Mouse (Mus musculus): ENCODE results near the gene Yes1.
"Not testable (repeated sequence)": the region's sequence is repeated elsewhere in the genome, so short reads cannot be mapped to it uniquely, and the experiment has no call there.

Yes1 gene

GRCm38 (mm10) chr5:32711485-32711884, 100.5 kb downstream of the Yes1 start:
- no peak for DNase-seq

- DNase-seq = no peak
Measured at GRCm38 (mm10) chr5:32712221-32713041, 101.5 kb downstream of the Yes1 start.

- no peak for DNase-seq
Measured at GRCm38 (mm10) chr5:32713042-32713702, 102.2 kb downstream of the Yes1 start.

- peak; percentile 91 to 93 for DNase-seq
Measured at GRCm38 (mm10) chr5:32713703-32714467, 102.9 kb downstream of the Yes1 start.

DNA sequence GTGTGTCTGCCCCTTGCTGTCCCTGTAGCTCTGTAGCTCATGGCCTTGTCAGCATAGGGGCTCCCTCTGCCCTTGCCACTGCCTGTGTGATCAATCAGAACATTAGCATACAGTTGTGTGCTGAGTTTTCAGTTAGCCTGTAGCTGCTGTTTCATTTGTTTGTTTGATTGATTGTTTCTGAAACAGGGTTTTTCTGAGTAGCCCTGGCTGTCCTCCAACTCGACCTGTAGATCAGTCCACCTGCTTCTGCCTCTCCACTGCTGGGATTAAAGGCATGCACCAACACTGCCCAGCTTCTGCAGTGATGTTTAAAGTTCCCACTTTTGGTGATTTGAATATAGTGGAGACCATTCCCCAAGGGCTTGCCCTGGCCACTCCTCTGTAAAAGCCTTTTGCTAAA, 106.8 kb downstream of the Yes1 start:
- DNase-seq = no peak

DNA sequence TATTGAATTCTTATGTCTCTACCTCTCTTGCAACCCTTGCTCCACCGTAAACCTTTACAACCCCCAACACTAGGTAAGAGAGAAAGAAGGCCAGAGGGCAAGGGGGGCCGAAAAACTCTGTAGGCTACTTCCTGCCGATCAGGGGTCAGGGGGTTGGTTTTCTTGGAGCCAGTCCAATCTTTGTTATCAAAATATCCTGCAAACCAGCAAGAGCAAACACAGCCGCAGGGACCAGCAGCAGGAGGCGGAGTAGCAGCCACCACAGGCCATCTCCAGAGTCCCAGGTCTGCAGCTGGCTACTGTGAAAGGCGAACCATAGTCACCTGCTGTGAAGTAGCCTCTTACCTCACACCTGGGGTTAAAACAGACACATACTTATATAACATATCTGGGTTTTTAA, 107.9 kb downstream of the Yes1 start:
- DNase-seq = no peak

- DNase-seq = no peak
Measured at GRCm38 (mm10) chr5:32720416-32720815, 109.4 kb downstream of the Yes1 start.

DNA sequence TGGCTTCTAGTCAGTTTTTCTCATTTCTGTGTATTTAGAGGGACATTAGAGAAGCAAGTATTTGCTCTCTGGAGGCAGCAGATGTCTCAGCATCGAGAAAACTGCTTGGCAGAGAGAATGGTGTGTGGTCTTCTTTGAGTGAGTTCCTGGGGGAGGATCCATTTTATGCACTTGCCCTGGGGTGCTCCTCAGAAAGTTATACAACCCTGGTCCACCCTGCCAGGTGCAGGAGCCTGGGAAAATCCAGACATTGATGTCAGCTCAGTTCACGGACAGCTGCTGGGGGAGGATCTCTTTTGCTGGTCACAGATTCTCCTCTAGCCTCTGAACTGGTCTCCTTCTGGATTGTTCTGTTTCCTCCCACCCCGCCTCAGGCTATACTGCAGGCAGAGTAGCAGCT, 110.3 kb downstream of the Yes1 start:
- no peak for DNase-seq

DNA sequence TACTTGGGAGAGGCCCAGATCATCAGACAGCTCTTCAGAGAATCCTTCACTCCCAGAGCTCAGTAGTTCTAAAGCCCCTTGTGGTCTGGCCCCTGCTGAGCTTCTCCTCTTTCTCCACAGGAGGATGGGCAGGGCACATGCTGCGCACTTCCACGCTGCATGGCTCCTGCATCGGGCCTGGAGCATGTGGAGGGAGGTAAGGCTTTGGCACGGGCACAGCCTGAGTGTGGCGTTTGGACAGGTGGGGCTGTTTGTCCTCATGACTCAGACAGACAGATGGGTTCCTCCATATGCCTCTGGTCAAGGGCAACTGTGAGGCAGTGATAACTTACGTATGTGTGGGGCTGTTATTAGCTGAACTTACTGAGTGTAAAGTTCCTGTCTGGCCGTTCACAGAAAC, 111.3 kb downstream of the Yes1 start:
- DNase-seq = no peak

- DNase-seq = not testable (repeated sequence)
Measured at GRCm38 (mm10) chr5:32722711-32723110, 111.7 kb downstream of the Yes1 start.

DNA sequence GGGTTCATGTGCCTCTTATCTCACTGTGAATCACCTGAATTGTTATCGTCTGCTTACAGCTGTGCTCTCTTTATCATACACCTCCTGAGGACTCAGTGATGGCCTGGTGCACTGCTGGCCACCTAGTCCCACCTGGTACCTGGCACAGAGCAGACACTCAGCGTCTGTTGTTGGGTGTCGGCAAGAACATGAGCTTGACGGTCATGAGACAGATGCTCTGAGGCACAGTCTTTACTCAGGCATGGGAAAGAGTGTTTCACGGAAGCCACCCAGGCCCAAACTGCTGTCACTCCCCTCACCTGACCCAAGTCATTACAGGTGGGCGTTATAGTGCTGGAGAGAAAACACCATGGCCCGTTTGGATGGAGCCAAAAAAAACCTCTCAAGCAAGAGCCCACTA, 113.0 kb downstream of the Yes1 start:
- DNase-seq = no peak

- DNase-seq = not testable (repeated sequence)
Measured at GRCm38 (mm10) chr5:32725397-32725796, 114.4 kb downstream of the Yes1 start.

GRCm38 (mm10) chr5:32728300-32728699, 117.3 kb downstream of the Yes1 start:
- no peak for DNase-seq

- no peak for DNase-seq
Measured at GRCm38 (mm10) chr5:32728851-32729250, 117.9 kb downstream of the Yes1 start.

DNA sequence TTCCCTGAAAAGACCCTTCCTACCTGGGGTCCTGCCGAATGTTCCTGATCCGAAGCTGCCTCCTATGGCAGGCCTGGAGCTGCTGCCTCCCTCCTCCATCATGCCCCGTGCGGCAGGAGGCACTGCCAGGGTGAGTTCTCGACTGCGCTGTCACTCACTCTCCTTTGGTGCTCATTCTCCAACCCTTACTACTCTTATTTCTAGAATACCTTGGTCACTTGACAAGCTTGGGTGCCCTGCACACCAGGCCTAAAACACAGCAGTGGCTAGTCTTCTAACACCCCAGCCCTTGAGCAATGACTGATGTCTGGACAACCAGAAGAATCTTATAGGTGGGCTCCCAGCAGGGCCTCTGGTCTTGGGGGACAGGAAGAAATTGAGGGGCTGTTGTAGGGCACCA, 122.9 kb downstream of the Yes1 start:
- DNase-seq = not testable (repeated sequence)

DNA sequence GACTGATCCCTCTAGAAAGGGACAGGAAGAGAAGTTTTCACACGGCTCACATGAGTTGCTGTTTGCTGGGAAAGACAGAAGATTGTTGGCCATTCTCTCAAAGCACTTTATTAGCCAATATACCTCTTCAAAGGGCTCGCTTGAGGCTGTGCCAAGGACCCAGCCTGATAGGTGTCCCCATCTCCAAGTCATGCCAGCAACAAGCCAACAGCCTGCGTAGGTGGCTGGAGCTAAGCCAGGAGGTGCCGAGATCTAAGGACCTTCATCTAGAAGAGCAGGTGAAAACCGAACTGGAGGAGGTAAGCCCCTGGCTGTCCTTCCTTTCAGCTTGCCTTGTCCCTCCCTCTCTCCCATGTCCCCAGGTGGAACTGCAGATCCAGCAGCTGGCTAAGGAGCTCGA, 124.8 kb downstream of the Yes1 start:
- DNase-seq = peak; percentile 41 to 46

Data from cerebellum, adult 18-20 months (tissue).